8 mouse cellular contexts compared by ENCODE assay signal in genomic region chr13:24776146-24776844, GRCm38 (mm10). TPM values are rescaled to one million over a fixed set of nuclear protein-coding genes. Genes with fewer than 3 reads are reported as not detected.
A peak's percentile ranks its signal among the peaks of the same experiment; 100 is the strongest.
DNase-seq lines count a peak whose midpoint lies in the region; ATAC-seq and TF ChIP-seq lines count a peak whose summit lies in the region.
"Had no signal": no experiment of that assay in that cellular context is flagged by ENCODE, and none has a peak within 500 bp of the region (broad histone marks: within the 10 kb centered on the region; RNA-seq: fewer than 3 reads in every experiment).

No protein-coding gene starts in this region.

- no peaks in the 10 kb centered on the region for H3K36me3 ChIP-seq in CH12.LX (replicated peaks in 1 of 2; ENCODE audit: control insufficient read depth in 1 of 2, insufficient read depth in 1 of 2, low read length in 1 of 2)
- H3K36me3 ChIP-seq in forebrain, embryonic 14.5 days (ENCODE audit: control insufficient read depth, insufficient read depth, low read length) = no peaks in the 10 kb centered on the region
- H3K36me3 ChIP-seq in liver, postnatal 0 days (replicated peaks; ENCODE audit: insufficient read depth, low read length) = no peaks in the 10 kb centered on the region

- in situ Hi-C loops in CH12.LX (cut with MboI; ENCODE audit: low pct_ligation_motif_present, low pct_unique_long_range_greater_than_20kb, low sequenced_read_pairs) = no loop called here

- H3K27ac ChIP-seq in CH12.LX (ENCODE audit: insufficient read depth, low read depth) = no peak overlapping the region
- H3K27ac ChIP-seq in forebrain, embryonic 14.5 days (ENCODE audit: low read depth, low read length) = no peak overlapping the region
- no peak overlapping the region for H3K27ac ChIP-seq in liver, postnatal 0 days (ENCODE audit: low read depth)

- no peaks in the 10 kb centered on the region for H3K9me3 ChIP-seq in CH12.LX (replicated peaks; ENCODE audit: low read length)
- no peaks in the 10 kb centered on the region for H3K9me3 ChIP-seq in forebrain, embryonic 14.5 days (replicated peaks; ENCODE audit: control insufficient read depth, low read length)
- H3K9me3 ChIP-seq in liver, postnatal 0 days (ENCODE audit: low read length) = no peaks in the 10 kb centered on the region

- DNase-seq in B cell, adult 2 months = peak; percentile 69 to 73
- peak; percentile 86 for DNase-seq in CH12.LX (ENCODE audit: extremely low read depth)
- DNase-seq in c-Kit-positive CD71-negative TER-119-negative erythroid progenitor cells, embryonic 14.5 days (ENCODE audit: low read depth) = peak; percentile 73
- DNase-seq in forebrain, embryonic 14.5 days (ENCODE audit: low spot score) = peak; percentile 83
- DNase-seq in kidney, postnatal 14 days = peak; percentile 60
- DNase-seq in liver, postnatal 0 days = peak; percentile 58
- peak; percentile 25 for DNase-seq in right cerebral cortex, postnatal 25 days

- no peaks in the 10 kb centered on the region for H3K79me2 ChIP-seq in CH12.LX (replicated peaks; ENCODE audit: control insufficient read depth, extremely low read depth, insufficient read depth, poor library complexity, severe bottlenecking)

- H3K9ac ChIP-seq in CH12.LX (ENCODE audit: insufficient read depth, low read depth) = no peak overlapping the region
- H3K9ac ChIP-seq in forebrain, embryonic 14.5 days (ENCODE audit: low read length) = no peak overlapping the region
- no peak overlapping the region for H3K9ac ChIP-seq in liver, postnatal 0 days (replicated peaks)

- peak; percentile 60 for ATAC-seq in forebrain, embryonic 14.5 days
- peak; percentile 65 for ATAC-seq in liver, postnatal 0 days

- peaks cover 0 to 31% of the 10 kb centered on the region in 2 experiments; a peak in 2 of 4 replicates for H3K4me1 ChIP-seq in CH12.LX (ENCODE audit: control insufficient read depth in 1 of 2, insufficient read depth in 2 of 2)
- H3K4me1 ChIP-seq in forebrain, embryonic 14.5 days (ENCODE audit: control insufficient read depth, insufficient read depth, low read length) = no peaks in the 10 kb centered on the region
- H3K4me1 ChIP-seq in liver, postnatal 0 days (ENCODE audit: insufficient read depth) = no peaks in the 10 kb centered on the region

- TF ChIP-seq CTCF in CH12.LX (conservative IDR thresholded peaks at IDR 0.05 in 1 of 2, IDR thresholded peaks at IDR 0.05 in 1 of 2; ENCODE audit: low read depth in 2 of 2, low read length in 2 of 2) = peak; percentile 70 to 87
- peak; percentile 95 for TF ChIP-seq CTCF in liver, postnatal 0 days (IDR thresholded peaks at IDR 0.05; ENCODE audit: low read depth)

- TF ChIP-seq EP300 in CH12.LX (IDR thresholded peaks at IDR 0.05; ENCODE audit: low read length) = no peak
- TF ChIP-seq EP300 in liver, postnatal 0 days (IDR thresholded peaks at IDR 0.05; ENCODE audit: low read depth) = no peak

- TF ChIP-seq RAD21 in CH12.LX (IDR thresholded peaks at IDR 0.05; ENCODE audit: low read depth, low read length) = peak; percentile 84

- 0 out of 2 replicates have a peak, but pooled peaks have one; percentile 19 for TF ChIP-seq POLR2A in CH12.LX (IDR thresholded peaks at IDR 0.05; ENCODE audit: low read depth, low read length)

- dilution Hi-C loops in CH12.LX (cut with MboI; ENCODE audit: extremely low pct_ligation_motif_present, extremely low pct_unique_long_range_greater_than_20kb, low sequenced_read_pairs) = no loop called here

- no peaks in the 10 kb centered on the region for H3K27me3 ChIP-seq in CH12.LX (replicated peaks)
- H3K27me3 ChIP-seq in forebrain, embryonic 14.5 days (replicated peaks; ENCODE audit: control insufficient read depth, insufficient read depth, low read length) = no peaks in the 10 kb centered on the region
- no peaks in the 10 kb centered on the region for H3K27me3 ChIP-seq in liver, postnatal 0 days (ENCODE audit: insufficient read depth, low read length)

- no peak overlapping the region for H3K4me3 ChIP-seq in CH12.LX (replicated peaks in 1 of 3; ENCODE audit: low read depth in 2 of 3, low read length in 2 of 3, poor library complexity in 1 of 3)
- H3K4me3 ChIP-seq in forebrain, embryonic 14.5 days (ENCODE audit: low read depth, low read length) = no peak overlapping the region
- no peak overlapping the region for H3K4me3 ChIP-seq in liver, postnatal 0 days (ENCODE audit: low read depth, low read length)

- 51% methylated on average over 7 of the region's 7 CpGs for WGBS in forebrain, embryonic 14.5 days
- WGBS in liver, postnatal 0 days (ENCODE audit: insufficient replicate concordance) = 39% methylated on average over 7 of the region's 7 CpGs

- no peak overlapping the region for H3K4me2 ChIP-seq in CH12.LX (ENCODE audit: insufficient read depth, low read depth, poor library complexity, severe bottlenecking)
- H3K4me2 ChIP-seq in forebrain, embryonic 14.5 days (ENCODE audit: low read length) = no peak overlapping the region
- H3K4me2 ChIP-seq in liver, postnatal 0 days (ENCODE audit: low read depth, low read length) = no peak overlapping the region

TF ChIP-seq in CH12.LX, 34 proteins besides CTCF, POLR2A, EP300 and RAD21:
- TF ChIP-seq CHD1 (IDR thresholded peaks at IDR 0.05; ENCODE audit: low read depth, low read length) = no peak
- TF ChIP-seq BHLHE40 (IDR thresholded peaks at IDR 0.05; ENCODE audit: low read depth, low read length) = 0 out of 2 replicates have a peak, but pooled peaks have one; percentile 25
- peak; percentile 45; the same call in 1 of the 2 replicates for TF ChIP-seq MYC (IDR thresholded peaks at IDR 0.05; ENCODE audit: low read depth, low read length)
- TF ChIP-seq ELF1 (IDR thresholded peaks at IDR 0.05; ENCODE audit: low read depth, low read length) = peak; percentile 79
- TF ChIP-seq MAZ (IDR thresholded peaks at IDR 0.05; ENCODE audit: low read depth, low read length) = no peak
- no peak for TF ChIP-seq ZMIZ1 (IDR thresholded peaks at IDR 0.05; ENCODE audit: low read depth, low read length)
- no peak for TF ChIP-seq MAX (IDR thresholded peaks at IDR 0.05; ENCODE audit: low read length)
- no peak for TF ChIP-seq ZKSCAN1 (IDR thresholded peaks at IDR 0.05; ENCODE audit: borderline replicate concordance, low read depth, low read length)
- peak; percentile 89 for TF ChIP-seq TBP (conservative IDR thresholded peaks at IDR 0.05; ENCODE audit: low read depth, low read length)
- peak; percentile 38; the same call in 1 of the 2 replicates for TF ChIP-seq NRF1 (IDR thresholded peaks at IDR 0.05; ENCODE audit: low read depth, low read length)
- TF ChIP-seq PAX5 (IDR thresholded peaks at IDR 0.05; ENCODE audit: low read length) = no peak
- peak; percentile 82 for TF ChIP-seq SMC3 (IDR thresholded peaks at IDR 0.05; ENCODE audit: low read depth, low read length)
- peak; percentile 51; the same call in 1 of the 2 replicates for TF ChIP-seq TCF12 (IDR thresholded peaks at IDR 0.05; ENCODE audit: low read depth, low read length)
- TF ChIP-seq MEF2A (IDR thresholded peaks at IDR 0.05; ENCODE audit: borderline replicate concordance, low read depth, low read length) = 0 out of 2 replicates have a peak, but pooled peaks have one; percentile 31
- peak; percentile 25; the same call in 1 of the 2 replicates for TF ChIP-seq ZC3H11A (IDR thresholded peaks at IDR 0.05; ENCODE audit: low read depth, low read length)
- TF ChIP-seq ETS1 (conservative IDR thresholded peaks at IDR 0.05; ENCODE audit: low read depth, low read length) = no peak
- peak; percentile 93 for TF ChIP-seq ZNF384 (IDR thresholded peaks at IDR 0.05; ENCODE audit: low read depth, low read length)

RNA-seq across cellular contexts. Expression of gene Gmnn, which starts 14.6 kb away (rescaled TPM):
- total RNA-seq in CH12.LX (2012; rRNA removed) = 117 and 138 TPM in 2 replicates
- 166 and 191 TPM in 2 replicates for total RNA-seq in CH12.LX (2014; rRNA removed)
- 164 and 166 TPM in 2 replicates for polyA plus RNA-seq in CH12.LX (2012; ENCODE audit: insufficient read length, low read depth)
- 44.9 and 65.6 TPM in 2 replicates for polyA plus RNA-seq in forebrain, embryonic 14.5 days (2014; fragmentation: Nextera tagmentation; extraction: Ambion mirVana)
- 69.1 and 71.9 TPM in 2 replicates for polyA plus RNA-seq in liver, postnatal 0 days (2015; fragmentation: Nextera tagmentation; extraction: Ambion mirVana)

RNA-seq across cellular contexts. Expression of gene BC005537, which starts 25.2 kb away (rescaled TPM):
- total RNA-seq in CH12.LX (2012; rRNA removed) (21.8 and 28.3 TPM in 2 replicates), CH12.LX (2014; rRNA removed) (37.0 and 39.0 TPM in 2 replicates)
- polyA plus RNA-seq in CH12.LX (2012; ENCODE audit: insufficient read length, low read depth) = 47.5 and 47.7 TPM in 2 replicates
- polyA plus RNA-seq in forebrain, embryonic 14.5 days (2014; fragmentation: Nextera tagmentation; extraction: Ambion mirVana) = 50.3 and 57.9 TPM in 2 replicates
- 10.4 and 10.6 TPM in 2 replicates for polyA plus RNA-seq in liver, postnatal 0 days (2015; fragmentation: Nextera tagmentation; extraction: Ambion mirVana)

RNA-seq across cellular contexts. Expression of gene Armh2, which starts 35.3 kb away (rescaled TPM):
- total RNA-seq in CH12.LX (2012; rRNA removed) (not detected in 2 replicates), CH12.LX (2014; rRNA removed) (not detected in 2 replicates)
- polyA plus RNA-seq in CH12.LX (2012; ENCODE audit: insufficient read length, low read depth) = not detected in 2 replicates
- not detected in 2 replicates for polyA plus RNA-seq in forebrain, embryonic 14.5 days (2014; fragmentation: Nextera tagmentation; extraction: Ambion mirVana)
- polyA plus RNA-seq in liver, postnatal 0 days (2015; fragmentation: Nextera tagmentation; extraction: Ambion mirVana) = not detected in 2 replicates
- total RNA-seq: layer of hippocampus, postnatal 36 days had no signal

RNA-seq across cellular contexts. Expression of gene Acot13, which starts 55.0 kb away (rescaled TPM):
- total RNA-seq in CH12.LX (2012; rRNA removed) (46.0 and 50.5 TPM in 2 replicates), CH12.LX (2014; rRNA removed) (36.0 and 37.1 TPM in 2 replicates)
- polyA plus RNA-seq in CH12.LX (2012; ENCODE audit: insufficient read length, low read depth) = 45.5 and 46.7 TPM in 2 replicates
- 66.1 and 73.3 TPM in 2 replicates for polyA plus RNA-seq in forebrain, embryonic 14.5 days (2014; fragmentation: Nextera tagmentation; extraction: Ambion mirVana)
- 101 and 102 TPM in 2 replicates for polyA plus RNA-seq in liver, postnatal 0 days (2015; fragmentation: Nextera tagmentation; extraction: Ambion mirVana)

RNA-seq across cellular contexts. Expression of gene Tdp2, which starts 55.2 kb away (rescaled TPM):
- total RNA-seq in CH12.LX (2012; rRNA removed) = 37.4 and 38.0 TPM in 2 replicates
- total RNA-seq in CH12.LX (2014; rRNA removed) = 96.6 and 116 TPM in 2 replicates
- 44.5 and 54.5 TPM in 2 replicates for polyA plus RNA-seq in CH12.LX (2012; ENCODE audit: insufficient read length, low read depth)
- 44.9 and 45.1 TPM in 2 replicates for polyA plus RNA-seq in forebrain, embryonic 14.5 days (2014; fragmentation: Nextera tagmentation; extraction: Ambion mirVana)
- 18.3 and 18.4 TPM in 2 replicates for polyA plus RNA-seq in liver, postnatal 0 days (2015; fragmentation: Nextera tagmentation; extraction: Ambion mirVana)

Comparison
In these comparisons a context has a peak if more than half of its experiments do, and no peak if none do; other contexts are left out.
1. DNase-seq: peak in every context shown above with its lines; median percentile 86 in CH12.LX; 83 in forebrain, embryonic 14.5 days; 73 in c-Kit-positive CD71-negative TER-119-negative erythroid progenitor cells, embryonic 14.5 days; 71 in B cell, adult 2 months; 60 in kidney, postnatal 14 days; 58 in liver, postnatal 0 days; 25 in right cerebral cortex, postnatal 25 days.